Mouse (Mus musculus) limb, embryonic 13.5 days (tissue): ENCODE measurements at regions not wholly inside any gene's neighbourhood (a gene's known extent, or its start where the extent isn't known, plus 50 kb on each side); places are given as distances from the start of the nearest gene placed in this dataset.
"Not testable (repeated sequence)": the region's sequence is repeated elsewhere in the genome, so short reads cannot be mapped to it uniquely, and the experiment has no call there.

Experiments used
- ATAC-seq: fragments of 200-750 bp; cut with Nextera tagmentation; 2 replicates; pipeline ENCODE4 v1.8.0; 2017; ENCODE audit warnings: low read depth, moderate number of reproducible peaks, moderate TSS enrichment; ENCODE audit not compliant: low FRiP score
- H3K27ac ChIP-seq: fragments of 300-500 bp; sonication (generic); 2 replicates; pipeline ENCODE4 v1.5.1; 2015; ENCODE audit warnings: inconsistent platforms, mild to moderate bottlenecking, moderate library complexity
- H3K27me3 ChIP-seq: fragments of 300-500 bp; sonication (generic); 2 replicates; pipeline ENCODE4 v1.6.1; 2015; ENCODE audit warnings: mild to moderate bottlenecking, inconsistent platforms
- H3K36me3 ChIP-seq: fragments of 300-500 bp; sonication (generic); 2 replicates; pipeline ENCODE4 v1.6.1; 2015; ENCODE audit warnings: inconsistent platforms, mild to moderate bottlenecking, moderate library complexity
- H3K4me1 ChIP-seq: fragments of 300-500 bp; sonication (generic); 2 replicates; pipeline ENCODE4 v1.6.1; 2015; ENCODE audit warnings: inconsistent platforms
- H3K4me2 ChIP-seq: fragments of 300-500 bp; sonication (generic); replicated peaks from 2 replicates; pipeline ENCODE4 v1.6.1; 2015; ENCODE audit warnings: inconsistent platforms, mild to moderate bottlenecking, moderate library complexity
- H3K4me3 ChIP-seq: fragments of 300-500 bp; sonication (generic); 2 replicates; pipeline ENCODE4 v1.5.1; 2015; ENCODE audit warnings: moderate library complexity, mild to moderate bottlenecking, inconsistent platforms
- H3K9ac ChIP-seq: fragments of 300-500 bp; sonication (generic); 2 replicates; pipeline ENCODE4 v1.6.1; 2015; ENCODE audit warnings: mild to moderate bottlenecking, inconsistent platforms
- H3K9me3 ChIP-seq: fragments of 300-500 bp; sonication (generic); 2 replicates; pipeline ENCODE4 v1.6.1; 2016; ENCODE audit warnings: inconsistent platforms
- WGBS: fragments of 180-500 bp; shearing (Covaris S2); methylation state at CpG from one replicate; pipeline ENCODE4 v1.1.7; 2015; 5-methylcytosine and 5-hydroxymethylcytosine counted together

DNA sequence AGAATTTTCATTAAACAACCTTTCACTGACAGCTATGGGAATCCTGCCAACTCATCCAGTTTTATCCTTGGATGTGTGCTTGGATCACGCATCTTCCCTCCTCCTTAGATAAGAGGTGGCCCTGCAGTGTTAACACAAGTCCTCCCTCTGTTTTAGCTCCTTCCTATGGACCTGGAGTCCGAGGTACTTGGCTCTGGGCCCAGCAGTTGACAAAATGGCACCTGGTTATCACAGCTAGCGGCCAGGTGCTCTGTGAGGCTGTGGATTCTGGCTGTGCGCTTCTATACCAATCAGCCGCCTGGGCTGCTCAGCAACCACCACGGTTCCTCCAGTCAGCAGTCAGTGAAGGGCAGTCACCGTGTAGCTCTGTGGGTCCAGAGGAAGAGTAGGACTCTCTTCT, 157.4 kb downstream of the Prdm2 start:
- no peak overlapping the region for H3K4me3 ChIP-seq
- no peaks in the 10 kb centered on the region for H3K27me3 ChIP-seq
- H3K4me2 ChIP-seq, result no peak overlapping the region
- H3K27ac ChIP-seq, result no peak overlapping the region
- no peaks in the 10 kb centered on the region for H3K9me3 ChIP-seq
- no peaks in the 10 kb centered on the region for H3K4me1 ChIP-seq
- H3K9ac ChIP-seq, result no peak overlapping the region
- no peaks in the 10 kb centered on the region for H3K36me3 ChIP-seq
- WGBS, result 81% methylated on average over 7 of the region's 7 CpGs
- no peak for ATAC-seq

DNA sequence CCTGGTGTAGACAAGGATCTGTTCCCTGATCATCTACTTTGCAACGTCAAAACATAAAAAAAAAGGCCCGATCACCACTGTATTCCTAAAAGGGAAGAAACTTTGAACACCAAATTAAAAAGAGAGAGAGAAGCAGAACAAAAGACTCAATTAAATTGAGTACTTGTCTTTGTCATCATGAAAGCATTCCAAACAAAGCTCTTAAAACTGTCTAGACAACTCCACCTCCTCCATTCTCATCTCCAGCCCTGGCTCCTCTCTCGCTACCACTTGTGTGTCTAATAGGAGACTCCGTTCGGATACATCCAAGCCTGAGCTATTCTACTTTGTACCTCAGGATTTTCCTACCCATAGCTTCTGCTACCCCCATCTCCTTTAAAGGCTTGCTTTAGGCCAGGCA, 159.8 kb downstream of the Prdm2 start:
- H3K27ac ChIP-seq, result no peak overlapping the region
- no peaks in the 10 kb centered on the region for H3K27me3 ChIP-seq
- H3K9me3 ChIP-seq, result no peaks in the 10 kb centered on the region
- 86% methylated on average over 5 of the region's 5 CpGs for WGBS
- no peak overlapping the region for H3K9ac ChIP-seq
- H3K4me1 ChIP-seq, result no peaks in the 10 kb centered on the region
- no peak overlapping the region for H3K4me2 ChIP-seq
- no peak overlapping the region for H3K4me3 ChIP-seq
- H3K36me3 ChIP-seq, result no peaks in the 10 kb centered on the region
- ATAC-seq, result no peak

GRCm38 (mm10) chr4:143051205-143051604, 161.6 kb downstream of the Prdm2 start:
- no peak overlapping the region for H3K27ac ChIP-seq
- no peaks in the 10 kb centered on the region for H3K27me3 ChIP-seq
- H3K4me3 ChIP-seq, result no peak overlapping the region
- no peak overlapping the region for H3K4me2 ChIP-seq
- ATAC-seq, result no peak
- H3K4me1 ChIP-seq, result no peaks in the 10 kb centered on the region
- no peaks in the 10 kb centered on the region for H3K9me3 ChIP-seq
- WGBS, result 79% methylated on average over 1 of the region's 1 CpGs
- no peaks in the 10 kb centered on the region for H3K36me3 ChIP-seq
- no peak overlapping the region for H3K9ac ChIP-seq

DNA sequence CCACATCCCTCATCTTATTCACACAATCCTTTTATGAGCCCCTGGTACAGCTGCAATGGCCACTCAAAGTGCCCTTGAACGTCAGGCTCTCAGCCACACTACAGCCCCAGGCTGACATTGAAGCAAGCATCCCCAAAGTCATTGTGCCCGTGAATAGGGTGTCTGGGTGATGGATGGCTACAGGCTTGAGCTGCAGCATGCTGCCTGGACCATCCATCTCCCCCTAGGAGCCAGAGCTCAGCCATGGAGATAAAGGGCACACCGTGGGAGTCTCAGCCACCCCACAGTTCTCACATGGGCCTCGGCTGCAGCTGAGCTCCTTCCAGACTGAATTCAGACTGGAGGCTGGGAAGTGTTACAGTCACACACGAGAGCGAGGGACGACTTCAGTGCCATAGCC, 167.6 kb downstream of the Prdm2 start:
- Histone ChIP-seq H3K9me3 (no peaks in the 10 kb centered on the region), H3K27ac (no peak overlapping the region), H3K9ac (no peak overlapping the region), H3K27me3 (no peaks in the 10 kb centered on the region), H3K36me3 (no peaks in the 10 kb centered on the region), H3K4me3 (no peak overlapping the region), H3K4me1 (no peaks in the 10 kb centered on the region), H3K4me2 (no peak overlapping the region)
- WGBS, result 38% methylated on average over 7 of the region's 7 CpGs
- no peak for ATAC-seq

GRCm38 (mm10) chr4:143042806-143043205, 170.0 kb downstream of the Prdm2 start:
- H3K27ac ChIP-seq, result no peak overlapping the region
- no peaks in the 10 kb centered on the region for H3K36me3 ChIP-seq
- H3K4me3 ChIP-seq, result no peak overlapping the region
- no peaks in the 10 kb centered on the region for H3K4me1 ChIP-seq
- H3K27me3 ChIP-seq, result no peaks in the 10 kb centered on the region
- ATAC-seq, result no peak
- WGBS, result 39% methylated on average over 6 of the region's 6 CpGs
- no peaks in the 10 kb centered on the region for H3K9me3 ChIP-seq
- no peak overlapping the region for H3K9ac ChIP-seq
- no peak overlapping the region for H3K4me2 ChIP-seq

DNA sequence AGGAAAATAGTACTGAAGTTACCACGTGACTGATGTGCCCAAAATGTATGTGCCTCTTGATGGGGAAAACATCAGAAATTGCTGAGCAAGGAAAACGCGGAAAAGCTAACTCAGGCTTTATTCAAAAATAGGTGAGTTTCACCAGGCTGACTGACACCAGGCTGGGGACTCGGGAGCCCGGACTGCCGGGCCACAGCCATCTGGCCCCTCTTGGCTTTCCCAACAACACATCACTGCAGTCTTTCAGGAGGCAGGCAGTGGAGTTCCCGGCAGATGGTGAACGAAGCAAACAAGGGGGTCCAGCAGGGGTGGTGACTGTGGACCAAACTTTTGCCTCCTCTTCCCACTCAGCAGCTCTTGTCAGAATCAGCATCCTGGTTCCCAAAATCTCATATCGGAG, 174.2 kb downstream of the Prdm2 start:
- H3K9ac ChIP-seq, result no peak overlapping the region
- no peak overlapping the region for H3K4me2 ChIP-seq
- no peaks in the 10 kb centered on the region for H3K27me3 ChIP-seq
- WGBS, result 75% methylated on average over 9 of the region's 9 CpGs
- H3K27ac ChIP-seq, result no peak overlapping the region
- no peak for ATAC-seq
- no peaks in the 10 kb centered on the region for H3K36me3 ChIP-seq
- peaks cover 9% of the 10 kb centered on the region for H3K4me1 ChIP-seq
- H3K4me3 ChIP-seq, result no peak overlapping the region
- H3K9me3 ChIP-seq, result no peaks in the 10 kb centered on the region

- no peak for ATAC-seq
- H3K9ac ChIP-seq, result no peak overlapping the region
- H3K9me3 ChIP-seq, result no peaks in the 10 kb centered on the region
- H3K27ac ChIP-seq, result no peak overlapping the region
- no peaks in the 10 kb centered on the region for H3K27me3 ChIP-seq
- peaks cover 9% of the 10 kb centered on the region for H3K4me1 ChIP-seq
- no peak overlapping the region for H3K4me2 ChIP-seq
- 67% methylated on average over 4 of the region's 4 CpGs for WGBS
- no peak overlapping the region for H3K4me3 ChIP-seq
- no peaks in the 10 kb centered on the region for H3K36me3 ChIP-seq
Measured at GRCm38 (mm10) chr4:143036704-143037103, 176.1 kb downstream of the Prdm2 start.

DNA sequence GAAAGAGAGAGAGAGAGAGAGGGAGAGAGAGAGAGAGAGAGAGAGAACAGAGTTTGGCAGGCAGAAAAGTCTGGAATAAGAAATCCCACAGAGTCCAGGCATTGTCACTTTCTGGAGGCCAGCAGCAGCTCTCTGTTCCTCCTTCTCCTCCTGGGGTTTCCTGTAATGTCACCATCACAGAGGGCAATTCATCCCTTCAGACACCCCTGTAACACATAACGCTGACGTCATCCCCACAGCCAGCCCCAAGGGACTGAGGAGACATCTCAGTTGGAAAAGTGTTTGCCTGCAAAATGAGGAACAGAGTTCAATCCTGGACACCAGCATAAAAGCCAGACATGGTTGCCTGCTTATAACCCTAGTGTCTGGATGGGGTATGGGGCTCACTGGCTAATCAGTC, 177.7 kb downstream of the Prdm2 start:
- 64% methylated on average over 2 of the region's 2 CpGs for WGBS
- H3K9ac ChIP-seq, H3K27me3 ChIP-seq, H3K27ac ChIP-seq, ATAC-seq, H3K4me1 ChIP-seq, H3K36me3 ChIP-seq, H3K4me2 ChIP-seq, H3K9me3 ChIP-seq, H3K4me3 ChIP-seq: not testable (repeated sequence)

DNA sequence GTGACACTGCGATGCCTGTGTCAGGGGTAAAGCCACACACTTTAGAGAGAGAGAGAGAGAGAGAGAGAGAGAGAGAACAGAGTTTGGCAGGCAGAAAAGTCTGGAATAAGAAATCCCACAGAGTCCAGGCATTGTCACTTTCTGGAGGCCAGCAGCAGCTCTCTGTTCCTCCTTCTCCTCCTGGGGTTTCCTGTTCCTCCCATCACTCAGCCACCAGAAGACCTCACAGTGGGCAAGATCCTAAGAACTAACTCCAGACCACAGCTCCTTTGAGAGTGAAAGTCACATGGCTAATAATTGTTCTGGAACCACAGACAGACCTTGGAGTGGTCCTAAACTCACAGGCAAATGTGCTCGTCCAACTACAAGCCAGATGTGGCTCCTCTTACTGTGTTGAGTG, 178.5 kb downstream of the Prdm2 start:
- H3K9ac ChIP-seq, ATAC-seq, H3K4me3 ChIP-seq, H3K4me1 ChIP-seq, H3K36me3 ChIP-seq, H3K9me3 ChIP-seq, H3K27ac ChIP-seq, H3K4me2 ChIP-seq, H3K27me3 ChIP-seq: not testable (repeated sequence)
- WGBS, result 66% methylated on average over 2 of the region's 2 CpGs

DNA sequence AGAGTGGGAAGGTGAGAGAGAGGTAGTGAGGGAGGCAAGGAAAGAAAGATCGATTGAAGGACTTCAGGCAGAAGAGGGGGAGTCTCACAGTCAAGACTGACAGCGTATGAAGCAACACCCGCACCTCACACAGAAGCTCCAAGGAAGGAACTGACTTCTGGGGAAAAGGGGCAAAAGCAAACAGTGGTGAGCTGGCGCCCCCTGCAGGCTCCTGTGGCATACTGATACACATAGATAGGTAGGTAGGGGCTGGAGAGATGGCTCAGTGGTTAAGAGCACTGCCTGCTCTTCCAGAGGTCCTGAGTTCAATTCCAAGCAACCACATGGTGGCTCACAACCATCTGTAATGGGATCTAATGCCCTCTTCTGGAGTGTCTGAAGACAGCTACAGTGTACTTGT, 183.0 kb downstream of the Prdm2 start:
- not testable (repeated sequence) for ATAC-seq, H3K4me2 ChIP-seq, H3K36me3 ChIP-seq, H3K27ac ChIP-seq, H3K4me1 ChIP-seq, H3K4me3 ChIP-seq, H3K27me3 ChIP-seq, H3K9ac ChIP-seq, H3K9me3 ChIP-seq
- WGBS, result 70% methylated on average over 4 of the region's 4 CpGs

DNA sequence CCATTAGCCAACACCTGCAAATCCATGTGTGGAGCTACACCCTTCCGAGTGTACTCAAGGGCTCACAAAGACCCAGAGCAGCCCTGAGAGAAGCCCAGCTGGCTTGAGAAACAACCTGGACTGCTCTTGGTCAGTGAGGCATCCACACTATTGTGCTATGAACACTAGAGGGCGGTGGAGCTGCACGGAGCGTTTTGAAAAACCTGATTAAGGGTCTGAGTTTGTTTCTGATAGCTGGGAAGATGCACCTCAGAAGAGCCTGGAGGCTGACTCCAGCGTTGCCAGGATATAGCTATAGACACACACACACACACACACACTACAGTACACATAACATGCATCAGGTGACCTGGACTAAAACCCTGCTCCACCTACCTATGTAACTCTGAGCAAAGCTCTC, 185.5 kb downstream of the Prdm2 start:
- H3K27ac ChIP-seq, result no peak overlapping the region
- H3K4me2 ChIP-seq, result no peak overlapping the region
- no peaks in the 10 kb centered on the region for H3K4me1 ChIP-seq
- no peaks in the 10 kb centered on the region for H3K9me3 ChIP-seq
- no peak overlapping the region for H3K4me3 ChIP-seq
- H3K36me3 ChIP-seq, result no peaks in the 10 kb centered on the region
- H3K9ac ChIP-seq, result no peak overlapping the region
- ATAC-seq, result peak; percentile 61
- H3K27me3 ChIP-seq, result no peaks in the 10 kb centered on the region
- WGBS, result 12% methylated on average over 5 of the region's 5 CpGs

GRCm38 (mm10) chr4:143021242-143021881, 191.4 kb downstream of the Prdm2 start:
- no peak overlapping the region for H3K4me3 ChIP-seq
- no peak overlapping the region for H3K27ac ChIP-seq
- H3K9me3 ChIP-seq, result no peaks in the 10 kb centered on the region
- H3K27me3 ChIP-seq, result peaks cover 24% of the 10 kb centered on the region
- peak; percentile 64 for ATAC-seq
- H3K4me2 ChIP-seq, result no peak overlapping the region
- H3K4me1 ChIP-seq, result peaks cover 18% of the 10 kb centered on the region; the same call in 1 of the 2 replicates
- H3K36me3 ChIP-seq, result no peaks in the 10 kb centered on the region
- no peak overlapping the region; the same call in 1 of the 2 replicates for H3K9ac ChIP-seq
- 46% methylated on average over 10 of the region's 10 CpGs for WGBS

GRCm38 (mm10) chr4:143020658-143021057, 192.1 kb downstream of the Prdm2 start:
- 65% methylated on average over 4 of the region's 4 CpGs for WGBS
- Histone ChIP-seq H3K9ac (no peak overlapping the region; the same call in 1 of the 2 replicates), H3K9me3 (no peaks in the 10 kb centered on the region), H3K27me3 (peaks cover 24% of the 10 kb centered on the region), H3K4me1 (peaks cover 18% of the 10 kb centered on the region; the same call in 1 of the 2 replicates), H3K4me3 (no peak overlapping the region), H3K4me2 (no peak overlapping the region), H3K36me3 (no peaks in the 10 kb centered on the region), H3K27ac (no peak overlapping the region)
- ATAC-seq, result peak; percentile 37; the same call in 1 of the 2 replicates
